Mouse (Mus musculus) hindbrain, embryonic 12.5 days (tissue): ENCODE data around the gene Map2. TPM values are rescaled to one million over a fixed set of nuclear protein-coding genes. Genes with fewer than 3 reads are reported as not detected.
A peak's percentile ranks its signal among the peaks of the same experiment; 100 is the strongest.

Experiments used
- ATAC-seq: fragments of 200-750 bp; cut with Nextera tagmentation; 2 replicates; pipeline ENCODE4 v1.8.0; 2017; ENCODE audit warnings: moderate TSS enrichment; ENCODE audit not compliant: low FRiP score
- H3K27ac ChIP-seq: fragments of 300-500 bp; sonication (generic); 2 replicates; pipeline ENCODE4 v1.5.1; 2016; ENCODE audit warnings: mild to moderate bottlenecking
- H3K27me3 ChIP-seq: fragments of 300-500 bp; sonication (generic); 2 replicates; pipeline ENCODE4 v1.6.1; 2016; ENCODE audit warnings: mild to moderate bottlenecking
- H3K36me3 ChIP-seq: fragments of 300-500 bp; sonication (generic); 2 replicates; pipeline ENCODE4 v1.6.1; 2016; ENCODE audit warnings: mild to moderate bottlenecking
- H3K4me1 ChIP-seq: fragments of 300-500 bp; sonication (generic); 2 replicates; pipeline ENCODE4 v1.6.1; 2016
- H3K4me2 ChIP-seq: fragments of 300-500 bp; sonication (generic); replicated peaks from 2 replicates; pipeline ENCODE4 v1.6.1; 2016; ENCODE audit warnings: mild to moderate bottlenecking
- H3K4me3 ChIP-seq: fragments of 300-500 bp; sonication (generic); 2 replicates; pipeline ENCODE4 v1.5.1; 2016; ENCODE audit warnings: mild to moderate bottlenecking
- H3K9ac ChIP-seq: fragments of 300-500 bp; sonication (generic); 2 replicates; pipeline ENCODE4 v1.6.1; 2016; ENCODE audit warnings: mild to moderate bottlenecking, moderate library complexity
- H3K9me3 ChIP-seq: fragments of 300-500 bp; sonication (generic); replicated peaks from 2 replicates; pipeline ENCODE4 v1.6.1; 2016; ENCODE audit warnings: mild to moderate bottlenecking
- WGBS: fragments of 180-500 bp; shearing (Covaris S2); methylation state at CpG from one replicate; pipeline ENCODE4 v1.1.7; 2016; 5-methylcytosine and 5-hydroxymethylcytosine counted together
- polyA plus RNA-seq: library from polyadenylated mRNA; unstranded; fragments of >200 nt; fragmentation: Nextera tagmentation; extraction: Ambion mirVana; gene quantifications from 2 replicates; pipeline ENCODE4 v1.2.1, GENCODE M21; 2016

Gene Map2
- polyA plus RNA-seq, 1 experiment from 2014 or later: 365 TPM

DNA sequence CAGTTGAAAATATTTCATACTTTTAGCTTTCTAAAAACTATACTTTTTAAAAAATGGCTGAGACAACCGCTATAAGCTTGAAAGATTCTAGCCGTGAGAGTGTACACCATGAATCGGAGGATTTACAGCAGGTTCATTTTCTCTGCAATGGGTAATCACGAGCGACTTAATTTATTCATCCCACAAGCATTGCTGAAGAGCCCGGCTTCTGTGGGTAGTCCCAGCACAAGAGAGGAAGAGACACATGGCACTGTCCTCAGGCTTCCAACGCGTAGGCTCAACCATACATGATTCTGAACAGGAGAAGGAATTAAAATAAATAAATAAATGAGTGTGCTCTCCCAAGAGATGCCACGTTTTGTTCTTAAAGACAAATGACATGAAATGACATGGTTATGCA lies 148.4 kb downstream of the Map2 start:
- Histone ChIP-seq H3K27me3 (no peaks in the 10 kb centered on the region), H3K9ac (peak overlapping the region; percentile 54), H3K9me3 (no peaks in the 10 kb centered on the region), H3K4me3 (peak overlapping the region; percentile 35), H3K4me2 (peak overlapping the region; percentile 64), H3K36me3 (no peaks in the 10 kb centered on the region), H3K27ac (peak overlapping the region; percentile 79), H3K4me1 (peaks cover 38% of the 10 kb centered on the region)
- ATAC-seq: peak; percentile 33; the same call in 1 of the 2 replicates
- WGBS: 63% methylated on average over 9 of the region's 9 CpGs

DNA sequence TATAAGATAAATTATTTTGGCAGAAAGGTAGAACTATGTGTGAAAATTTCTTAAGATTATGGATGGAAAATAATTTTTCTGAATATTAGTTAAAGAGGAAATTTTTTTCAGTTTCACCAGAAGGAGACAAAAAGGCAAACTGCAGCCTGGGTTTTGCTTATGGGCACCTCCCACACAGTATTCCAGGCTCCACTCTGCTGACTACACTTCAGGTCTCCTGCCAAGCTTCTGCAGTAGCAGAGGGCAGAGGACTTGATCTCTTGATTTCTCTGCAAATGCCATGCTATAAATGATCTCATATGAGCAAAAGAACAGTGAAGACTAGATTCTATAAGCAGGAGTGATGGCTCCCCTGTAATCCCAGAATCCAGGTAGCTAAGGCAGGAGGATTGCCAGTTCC lies 149.9 kb downstream of the Map2 start:
- peak overlapping the region; percentile 64 for H3K4me2 ChIP-seq
- ATAC-seq: no peak
- H3K9me3 ChIP-seq: no peaks in the 10 kb centered on the region
- H3K27me3 ChIP-seq: no peaks in the 10 kb centered on the region
- no peak overlapping the region for H3K27ac ChIP-seq
- H3K4me3 ChIP-seq: peak overlapping the region; percentile 23
- peaks cover 2% of the 10 kb centered on the region; the same call in 1 of the 2 replicates for H3K36me3 ChIP-seq
- peaks cover 34% of the 10 kb centered on the region for H3K4me1 ChIP-seq
- peak overlapping the region; percentile 35; the same call in 1 of the 2 replicates for H3K9ac ChIP-seq

DNA sequence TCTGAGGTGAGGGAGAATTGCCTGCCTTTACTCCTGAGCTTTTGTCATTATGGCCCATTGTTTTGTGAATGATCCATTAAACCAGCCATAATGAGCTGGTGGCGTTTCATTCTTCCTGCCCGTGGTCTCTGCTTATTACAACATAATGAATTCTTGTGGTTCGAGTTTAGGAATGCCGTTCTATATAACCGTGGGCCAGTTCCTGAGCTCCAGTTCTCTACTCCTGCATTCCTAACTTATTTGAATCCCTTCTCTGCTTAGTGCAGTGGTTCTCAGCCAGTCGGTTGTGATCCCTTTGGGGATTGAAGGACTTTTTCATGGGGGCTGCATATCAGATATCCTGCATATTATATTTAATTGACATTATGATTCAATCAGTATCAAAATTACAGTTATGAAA lies 153.9 kb downstream of the Map2 start:
- H3K36me3 ChIP-seq: peaks cover 2% of the 10 kb centered on the region; the same call in 1 of the 2 replicates
- no peaks in the 10 kb centered on the region for H3K9me3 ChIP-seq
- H3K9ac ChIP-seq: no peak overlapping the region
- no peaks in the 10 kb centered on the region for H3K27me3 ChIP-seq
- H3K27ac ChIP-seq: no peak overlapping the region
- ATAC-seq: no peak
- 42% methylated on average over 6 of the region's 6 CpGs for WGBS
- H3K4me2 ChIP-seq: no peak overlapping the region
- no peak overlapping the region for H3K4me3 ChIP-seq
- H3K4me1 ChIP-seq: peaks cover 22% of the 10 kb centered on the region

DNA sequence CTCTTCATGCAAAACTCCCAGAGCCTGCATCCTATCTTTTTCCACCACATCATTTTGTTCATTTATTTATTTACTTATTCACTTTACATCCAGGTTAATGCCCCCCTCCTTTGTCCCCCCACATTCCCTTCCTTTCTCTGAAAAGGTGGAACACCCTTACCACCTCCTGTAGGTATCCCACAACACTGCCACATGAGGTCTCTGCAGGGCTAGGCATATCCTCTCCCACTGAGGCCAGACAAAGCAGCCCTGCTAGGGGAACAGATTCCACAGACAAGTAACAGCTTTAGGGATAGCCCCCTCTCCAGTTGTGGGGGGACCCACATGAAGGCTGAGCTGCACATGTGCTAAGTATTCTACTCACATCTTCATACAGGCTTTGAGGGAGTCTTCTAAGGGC lies 154.5 kb downstream of the Map2 start:
- no peak for ATAC-seq
- H3K4me2 ChIP-seq: no peak overlapping the region
- peaks cover 2% of the 10 kb centered on the region; the same call in 1 of the 2 replicates for H3K36me3 ChIP-seq
- no peaks in the 10 kb centered on the region for H3K9me3 ChIP-seq
- H3K4me3 ChIP-seq: no peak overlapping the region
- H3K9ac ChIP-seq: no peak overlapping the region
- H3K27me3 ChIP-seq: no peaks in the 10 kb centered on the region
- peaks cover 17% of the 10 kb centered on the region for H3K4me1 ChIP-seq
- H3K27ac ChIP-seq: no peak overlapping the region

DNA sequence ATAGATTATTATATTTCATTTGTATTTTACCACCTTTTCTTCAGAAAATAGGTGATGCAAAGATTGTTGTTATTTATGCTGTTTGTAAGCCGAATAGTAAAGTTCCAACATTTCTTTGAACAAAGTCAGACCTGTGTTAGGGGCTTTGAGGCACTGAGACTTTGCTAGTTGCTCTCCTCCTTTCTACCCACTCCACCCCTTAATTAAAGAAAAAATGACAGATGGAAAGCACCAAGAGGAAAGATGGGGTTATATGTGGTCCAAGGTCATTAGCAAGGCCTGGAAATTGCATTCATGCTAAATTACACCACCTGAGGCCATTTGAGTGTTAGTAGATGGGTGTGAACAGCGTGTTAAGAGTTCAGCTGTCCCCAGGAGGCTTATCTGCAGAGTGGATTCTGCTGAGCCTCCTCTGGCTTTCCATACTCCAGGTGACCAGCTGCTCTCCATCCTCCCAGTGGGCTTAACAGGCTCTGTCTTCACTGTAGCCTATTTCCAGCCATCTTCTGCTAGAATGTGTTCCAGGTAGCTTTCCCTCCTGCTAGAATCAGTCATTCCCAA lies 160.7 kb downstream of the Map2 start:
- peak overlapping the region; percentile 31; the same call in 1 of the 2 replicates for H3K27ac ChIP-seq
- peak; percentile 85 for ATAC-seq
- no peak overlapping the region for H3K9ac ChIP-seq
- no peaks in the 10 kb centered on the region for H3K27me3 ChIP-seq
- H3K4me2 ChIP-seq: no peak overlapping the region
- 67% methylated on average over 2 of the region's 2 CpGs for whole genome bisulfite sequencing
- H3K9me3 ChIP-seq: no peaks in the 10 kb centered on the region
- H3K36me3 ChIP-seq: no peaks in the 10 kb centered on the region
- no peak overlapping the region for H3K4me3 ChIP-seq
- peaks cover 9% of the 10 kb centered on the region for H3K4me1 ChIP-seq

DNA sequence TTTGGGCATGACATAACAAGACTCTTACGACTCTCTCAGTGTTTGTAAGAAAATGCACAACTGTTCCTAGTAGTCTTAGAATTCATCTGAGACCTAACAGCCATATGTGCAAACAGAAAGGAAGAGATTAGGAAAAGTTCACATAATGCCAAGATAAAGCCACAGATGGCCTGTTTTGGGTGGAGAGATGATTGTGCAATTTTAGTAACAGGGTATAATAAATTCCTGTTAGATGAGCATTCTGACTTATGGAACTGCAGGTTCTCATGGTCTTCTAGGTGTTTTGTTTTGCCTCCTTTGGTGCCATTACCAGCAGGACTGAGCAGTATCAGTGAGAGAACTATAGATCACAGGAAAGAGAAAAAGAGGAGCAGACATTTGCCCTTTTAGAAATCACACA lies 164.1 kb downstream of the Map2 start:
- ATAC-seq: no peak
- Histone ChIP-seq H3K4me1 (peaks cover 9% of the 10 kb centered on the region), H3K9ac (no peak overlapping the region), H3K9me3 (no peaks in the 10 kb centered on the region), H3K27ac (no peak overlapping the region), H3K27me3 (no peaks in the 10 kb centered on the region), H3K4me2 (no peak overlapping the region), H3K4me3 (no peak overlapping the region), H3K36me3 (no peaks in the 10 kb centered on the region)
- WGBS: 85% methylated on average over 1 of the region's 1 CpGs

DNA sequence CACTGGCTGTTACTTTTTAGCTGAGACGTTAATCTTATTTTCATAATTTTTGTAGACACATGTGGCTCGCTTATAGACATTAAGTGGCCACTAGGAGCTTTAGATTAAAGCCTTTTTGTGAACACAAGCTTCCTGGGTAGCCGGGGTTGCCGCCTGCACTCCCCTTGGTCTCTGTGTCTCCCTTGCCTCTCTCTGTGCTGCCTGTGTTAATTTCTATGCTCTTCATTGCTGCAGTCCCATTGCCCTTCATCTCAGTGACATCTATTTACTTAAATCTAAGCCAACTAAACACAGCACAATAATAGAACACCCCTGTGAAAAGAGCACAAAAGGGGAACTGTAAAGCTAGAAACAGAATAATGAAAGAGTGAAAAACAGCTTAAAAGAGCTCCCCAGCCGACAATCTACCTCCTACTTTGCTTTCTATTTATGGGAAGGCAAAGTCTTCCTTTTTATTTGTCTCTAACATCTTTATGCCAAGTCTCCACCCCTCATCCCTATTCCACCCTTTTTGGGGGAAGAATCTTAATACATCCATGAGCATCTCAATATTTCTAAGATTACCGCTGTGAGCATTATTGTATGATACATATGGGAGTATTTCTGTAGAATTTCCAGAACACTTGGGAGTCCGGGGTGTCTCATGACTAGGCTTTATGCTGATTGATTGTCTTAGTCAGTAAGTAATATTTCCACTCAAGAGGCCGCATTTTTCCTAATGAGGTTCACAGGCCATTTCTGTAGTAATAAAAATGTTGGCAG lies 173.5 kb downstream of the Map2 start:
- Histone ChIP-seq H3K9me3 (no peaks in the 10 kb centered on the region), H3K36me3 (no peaks in the 10 kb centered on the region; the same call in 1 of the 2 replicates), H3K4me2 (no peak overlapping the region), H3K27me3 (no peaks in the 10 kb centered on the region), H3K4me3 (no peak overlapping the region), H3K9ac (no peak overlapping the region), H3K4me1 (peaks cover 17% of the 10 kb centered on the region), H3K27ac (peak overlapping the region; percentile 37; the same call in 1 of the 2 replicates)
- 49% methylated on average over 8 of the region's 8 CpGs for WGBS
- ATAC-seq: no peak

DNA sequence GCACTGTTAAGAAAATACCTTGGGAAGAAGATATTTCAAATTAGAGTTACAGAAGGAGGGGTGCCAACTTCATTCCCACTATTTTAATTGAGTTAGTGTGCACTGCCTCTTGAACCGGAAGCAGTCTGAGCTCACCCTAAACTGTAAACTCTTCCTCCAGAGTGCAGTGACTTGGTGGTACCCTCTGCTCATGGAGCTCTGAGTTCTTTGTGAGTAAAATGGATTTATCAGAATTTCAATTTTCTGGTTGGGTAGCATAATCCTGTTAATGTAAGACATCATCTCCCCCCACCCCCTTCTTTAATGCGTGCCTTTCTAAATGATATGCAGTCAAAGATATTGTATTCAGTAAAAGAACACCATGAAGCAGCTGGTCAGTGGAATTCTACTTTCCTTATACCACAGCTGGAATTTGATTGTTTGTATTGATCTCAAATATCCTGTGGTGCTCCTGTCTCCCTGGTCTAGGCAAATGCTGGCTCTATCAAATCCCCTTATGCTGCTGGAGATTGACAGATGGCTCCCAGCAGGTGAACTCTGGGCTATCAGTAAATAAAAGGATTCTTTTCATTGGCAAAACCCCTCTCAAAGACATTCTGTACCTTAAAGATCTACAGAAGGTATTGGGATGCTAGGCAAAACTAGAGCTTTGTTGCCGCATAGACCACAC lies 174.2 kb downstream of the Map2 start:
- H3K9ac ChIP-seq: no peak overlapping the region
- H3K27me3 ChIP-seq: no peaks in the 10 kb centered on the region
- ATAC-seq: no peak
- H3K4me2 ChIP-seq: no peak overlapping the region
- no peaks in the 10 kb centered on the region for H3K9me3 ChIP-seq
- H3K4me1 ChIP-seq: peaks cover 17% of the 10 kb centered on the region
- 53% methylated on average over 3 of the region's 3 CpGs for WGBS
- H3K4me3 ChIP-seq: no peak overlapping the region
- H3K27ac ChIP-seq: no peak overlapping the region
- H3K36me3 ChIP-seq: no peaks in the 10 kb centered on the region; the same call in 1 of the 2 replicates

DNA sequence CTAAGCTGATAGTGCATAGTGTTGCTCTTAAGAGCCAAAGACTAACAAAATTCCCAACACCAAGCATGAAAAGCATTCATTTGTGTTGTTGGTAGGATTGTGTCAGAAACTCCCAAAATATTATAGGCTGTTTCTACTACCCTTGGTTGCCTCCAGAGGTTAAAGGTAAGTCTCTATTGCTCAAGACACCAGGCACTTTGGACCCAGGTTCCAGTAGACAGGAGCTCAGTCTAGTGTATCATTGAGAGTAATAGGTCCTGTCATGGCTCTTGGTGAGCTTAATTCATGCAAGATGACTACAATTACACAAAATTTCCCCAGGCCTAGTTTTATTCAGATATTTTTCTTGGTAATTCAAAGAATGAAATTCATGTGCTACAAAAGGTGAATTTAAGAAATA lies 176.3 kb downstream of the Map2 start:
- no peak for ATAC-seq
- H3K4me2 ChIP-seq: no peak overlapping the region
- no peak overlapping the region for H3K27ac ChIP-seq
- H3K4me1 ChIP-seq: peaks cover 17% of the 10 kb centered on the region
- H3K36me3 ChIP-seq: no peaks in the 10 kb centered on the region; the same call in 1 of the 2 replicates
- no peaks in the 10 kb centered on the region for H3K9me3 ChIP-seq
- H3K4me3 ChIP-seq: no peak overlapping the region
- H3K27me3 ChIP-seq: no peaks in the 10 kb centered on the region
- no peak overlapping the region for H3K9ac ChIP-seq

DNA sequence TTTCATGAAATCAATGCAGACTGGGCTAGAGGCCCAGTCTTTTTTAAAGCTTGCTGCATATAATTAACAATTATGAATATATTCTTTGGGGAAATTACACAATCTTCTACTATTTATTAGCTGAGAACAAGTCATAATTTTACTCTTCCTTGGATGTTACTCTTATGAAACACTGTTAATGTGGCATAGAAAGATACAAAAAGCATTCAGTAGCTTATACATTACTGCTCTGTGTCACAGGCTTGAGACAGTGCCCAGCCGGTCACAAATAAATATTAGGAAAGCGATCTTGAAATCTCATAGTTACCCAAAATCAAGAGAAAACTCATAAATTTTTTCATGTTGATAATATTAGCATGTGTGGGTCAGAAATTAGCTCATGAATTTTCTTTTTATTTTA lies 186.7 kb downstream of the Map2 start:
- H3K4me2 ChIP-seq: no peak overlapping the region
- H3K27me3 ChIP-seq: no peaks in the 10 kb centered on the region
- H3K36me3 ChIP-seq: peaks cover 13% of the 10 kb centered on the region
- H3K4me3 ChIP-seq: no peak overlapping the region
- H3K9ac ChIP-seq: no peak overlapping the region
- WGBS: 91% methylated on average over 2 of the region's 2 CpGs
- H3K4me1 ChIP-seq: 0 out of 2 replicates have a peak, but pooled peaks cover 6% of the 10 kb centered on the region
- no peak for ATAC-seq
- H3K27ac ChIP-seq: no peak overlapping the region
- no peaks in the 10 kb centered on the region for H3K9me3 ChIP-seq

DNA sequence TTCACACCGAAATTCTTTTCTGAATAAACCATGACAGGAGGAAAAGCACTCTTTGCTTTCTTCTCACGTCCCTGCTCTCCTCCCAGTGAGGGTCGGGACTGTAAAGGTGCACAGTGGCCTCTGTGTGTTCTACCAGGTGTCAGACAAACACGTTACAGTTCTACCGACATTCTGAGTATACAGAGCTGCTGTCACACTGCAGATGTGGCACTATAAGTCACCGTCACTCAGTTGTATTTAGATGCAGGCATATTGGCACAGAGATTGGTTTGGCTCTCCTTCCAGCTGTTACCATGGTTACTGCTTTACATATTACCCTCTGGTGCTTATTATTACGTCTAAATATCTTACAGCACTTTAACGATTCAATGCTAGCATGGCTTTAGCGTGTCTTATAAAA lies 188.2 kb downstream of the Map2 start:
- Histone ChIP-seq H3K27ac (no peak overlapping the region), H3K4me2 (no peak overlapping the region), H3K9me3 (no peaks in the 10 kb centered on the region), H3K4me3 (no peak overlapping the region), H3K36me3 (peaks cover 13% of the 10 kb centered on the region), H3K27me3 (no peaks in the 10 kb centered on the region), H3K9ac (no peak overlapping the region), H3K4me1 (0 out of 2 replicates have a peak, but pooled peaks cover 6% of the 10 kb centered on the region)
- peak; percentile 33; the same call in 1 of the 2 replicates for ATAC-seq
- WGBS: 66% methylated on average over 9 of the region's 9 CpGs

DNA sequence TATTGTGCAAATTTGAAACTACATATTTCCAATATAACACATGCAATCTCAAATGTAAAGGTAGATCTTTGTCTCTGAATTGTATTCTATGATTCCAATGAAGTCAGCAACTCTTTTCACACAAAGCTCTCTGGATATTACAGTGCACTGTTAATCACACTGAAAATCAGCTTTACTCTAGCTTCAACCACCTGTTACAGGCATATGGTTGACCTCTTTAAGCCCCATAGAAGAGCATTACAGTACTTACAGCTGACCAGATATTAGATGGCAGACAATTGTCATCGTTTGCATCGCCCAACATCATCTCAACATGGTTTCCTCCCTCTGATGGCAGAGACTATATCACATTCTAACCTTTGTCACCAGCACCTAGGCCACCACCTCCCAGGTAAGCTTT lies 189.3 kb downstream of the Map2 start:
- no peak for ATAC-seq
- Histone ChIP-seq H3K4me3 (no peak overlapping the region), H3K4me2 (no peak overlapping the region), H3K9ac (no peak overlapping the region), H3K27me3 (no peaks in the 10 kb centered on the region), H3K4me1 (0 out of 2 replicates have a peak, but pooled peaks cover 6% of the 10 kb centered on the region), H3K36me3 (peaks cover 13% of the 10 kb centered on the region), H3K9me3 (no peaks in the 10 kb centered on the region), H3K27ac (no peak overlapping the region)
- WGBS: 89% methylated on average over 2 of the region's 2 CpGs
